Mouse (Mus musculus) c-Kit-positive CD71-positive TER-119-negative erythroid progenitor cells, embryonic 14.5 days (primary cell): ENCODE data around the gene Upk1b.
"Not testable (repeated sequence)": the region's sequence is repeated elsewhere in the genome, so short reads cannot be mapped to it uniquely, and the experiment has no call there.

Experiments used
- DNase-seq: peaks from one replicate; pipeline ENCODE4 v3.0.0-alpha.2; 2013; ENCODE audit warnings: low read depth

The Upk1b gene

GRCm38 (mm10) chr16:38800091-38800490 is at the start of gene Upk1b:
TSS of gene Upk1b (minus strand) at chr16:38800328.
- no peak for DNase-seq

GRCm38 (mm10) chr16:38828649-38829048 is 28.5 kb upstream of the Upk1b start, which contains the start of gene 4930435E12Rik:
TSS of gene 4930435E12Rik (minus strand) at chr16:38828749.
- DNase-seq, result no peak

DNA sequence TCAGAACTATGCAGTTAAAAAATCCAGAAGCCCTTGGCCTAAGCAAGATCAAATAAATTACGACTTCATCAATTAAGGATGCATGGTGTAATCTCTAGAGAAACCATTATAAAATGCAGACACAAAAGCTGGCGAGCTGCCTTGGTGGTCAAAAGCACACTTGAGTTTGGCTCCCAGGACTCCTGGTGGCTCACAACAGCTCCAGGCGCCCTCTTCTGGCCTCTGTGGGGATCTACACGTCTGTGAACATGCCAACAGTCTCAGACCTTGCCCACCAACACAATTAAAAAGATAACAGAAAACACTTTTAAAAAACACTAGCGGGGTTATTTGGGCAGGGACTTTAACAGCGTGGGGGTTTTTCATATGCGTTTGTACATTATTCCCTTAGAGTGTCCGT is 12.4 kb upstream of the Upk1b start:
- DNase-seq, result peak; percentile 15

- DNase-seq, result no peak
These were observed 10.1 kb upstream of the Upk1b start for GRCm38 (mm10) chr16:38810196-38810595.

GRCm38 (mm10) chr16:38807796-38808195 is 7.7 kb upstream of the Upk1b start:
- not testable (repeated sequence) for DNase-seq

DNA sequence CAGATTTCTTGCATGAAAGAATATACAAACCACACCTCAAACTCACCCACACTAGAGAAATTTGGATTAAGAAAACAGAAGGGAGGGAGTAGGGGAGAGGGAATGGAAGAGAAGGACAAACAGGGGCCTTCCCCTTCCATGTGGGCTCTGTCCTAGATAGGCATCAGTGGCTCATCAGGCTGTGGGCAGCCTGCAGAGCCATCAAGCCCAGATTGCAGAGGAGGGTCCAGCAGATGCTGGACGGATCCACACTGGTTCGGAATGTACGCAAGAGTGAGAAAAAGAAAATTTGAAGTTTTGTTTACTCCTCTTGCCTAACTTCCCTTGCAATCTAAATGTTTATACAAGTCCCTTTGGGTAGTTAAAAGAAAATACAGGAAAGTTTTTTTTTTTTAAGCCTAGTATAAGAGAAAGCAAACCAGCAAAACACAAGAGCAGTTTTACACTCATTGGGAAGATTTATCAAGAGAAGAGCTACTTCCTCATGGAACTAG is 1.1 kb downstream of the Upk1b start:
- DNase-seq, result no peak

DNA sequence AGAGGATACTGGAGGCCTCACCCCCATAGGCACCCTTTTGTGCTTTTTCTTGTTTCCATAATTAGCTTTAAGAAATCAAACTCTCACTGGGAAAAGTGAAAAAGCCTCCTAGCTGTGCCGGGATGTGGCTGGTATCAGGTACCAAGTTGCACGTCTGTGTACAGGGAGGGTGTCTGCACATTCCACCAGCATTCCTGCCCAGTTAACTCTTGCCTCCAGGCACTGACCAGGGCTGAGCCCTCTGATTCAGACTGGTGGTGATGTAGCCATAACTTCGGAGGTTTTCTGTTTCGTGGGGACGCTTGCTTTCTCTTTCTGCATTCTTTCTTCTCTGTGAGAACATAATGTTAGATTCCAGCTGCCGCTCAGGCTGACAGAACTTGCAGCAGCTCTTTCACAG is 7.0 kb downstream of the Upk1b start:
- no peak for DNase-seq

GRCm38 (mm10) chr16:38789966-38790365 is 10.2 kb downstream of the Upk1b start:
- DNase-seq, result no peak

DNA sequence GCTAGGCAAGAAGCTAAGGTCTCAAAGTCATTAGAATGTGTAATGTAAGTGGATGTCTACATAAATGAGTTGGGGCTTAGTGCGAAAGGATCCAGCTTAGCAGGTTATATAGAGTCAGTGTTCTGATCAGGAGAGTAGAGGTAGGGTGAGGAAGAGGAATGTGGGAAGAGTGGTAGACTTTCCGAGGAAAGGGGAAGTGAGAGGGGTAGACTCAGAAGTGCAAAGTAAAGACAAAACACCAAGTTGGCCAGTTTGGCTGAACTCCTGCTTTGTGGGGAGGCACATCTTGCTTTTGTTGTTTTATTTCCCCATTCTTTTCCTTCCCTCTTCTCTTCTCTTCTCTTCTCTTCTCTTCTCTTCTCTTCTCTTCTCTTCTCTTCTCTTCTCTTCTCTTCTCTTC is 11.1 kb downstream of the Upk1b start:
- no peak for DNase-seq

DNA sequence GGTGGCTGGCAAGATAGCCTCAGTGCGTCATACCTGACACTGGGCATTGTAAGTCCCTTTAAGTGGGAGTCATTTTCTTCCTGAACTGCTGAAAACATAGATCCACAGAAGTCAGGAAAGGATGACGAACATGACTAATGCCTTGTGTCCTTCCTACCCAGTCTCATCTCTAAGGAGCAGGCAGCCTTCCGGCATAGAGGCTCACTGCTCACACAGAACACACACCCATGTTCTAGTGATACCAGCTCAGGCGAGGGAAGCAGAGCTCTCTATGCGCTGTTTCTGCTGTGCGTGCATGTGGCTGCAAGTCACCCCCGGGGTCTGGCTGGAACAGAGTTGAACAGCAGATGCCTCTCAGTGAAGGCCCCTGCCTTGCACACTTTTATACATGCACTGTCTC is 14.8 kb downstream of the Upk1b start:
- no peak for DNase-seq

DNA sequence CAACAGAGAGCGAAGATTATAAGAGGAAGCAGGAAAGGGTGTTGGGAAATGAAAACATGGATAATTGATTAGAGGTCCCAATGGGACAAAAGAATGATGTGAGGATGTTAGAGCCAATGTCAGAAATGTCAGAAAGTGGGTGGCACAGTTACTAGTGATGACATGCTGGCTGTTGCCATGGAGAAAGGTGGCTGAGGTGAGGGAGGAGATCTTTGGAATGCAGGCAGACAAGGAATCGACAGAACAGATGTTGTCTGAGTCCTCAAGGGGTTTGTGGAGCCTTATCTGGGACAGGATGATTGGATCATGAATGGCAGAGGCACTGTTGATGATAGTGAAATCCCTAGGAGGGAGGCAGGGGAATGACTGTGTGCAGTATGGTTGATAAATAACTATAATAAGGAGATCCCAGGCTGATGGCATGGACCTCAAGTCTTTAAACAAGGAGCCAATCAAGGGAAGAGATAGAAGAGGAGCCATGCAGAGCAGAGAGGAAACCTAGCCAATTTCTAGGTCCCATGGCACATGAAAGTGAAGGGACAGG is 17.5 kb downstream of the Upk1b start:
- DNase-seq, result no peak

DNA sequence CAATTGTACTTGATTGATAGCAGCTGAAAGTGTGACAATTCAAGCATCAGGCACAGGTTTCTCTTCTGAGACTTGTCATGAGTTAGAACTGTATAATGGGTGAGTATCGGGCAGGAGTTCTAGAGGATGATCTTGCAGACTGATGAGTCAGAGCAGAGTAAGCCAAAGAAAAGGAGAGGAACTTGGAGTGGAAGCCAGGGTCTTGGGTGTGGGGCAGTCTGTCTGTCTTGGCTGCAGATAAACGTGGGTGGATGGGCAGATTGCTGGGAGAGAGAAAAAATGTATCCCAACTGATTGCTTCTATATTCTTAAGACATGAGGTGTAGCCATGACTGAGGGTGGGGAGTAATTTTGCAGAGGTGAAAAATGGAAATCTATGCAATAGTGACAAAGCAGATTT is 18.2 kb downstream of the Upk1b start:
- DNase-seq, result no peak

- no peak for DNase-seq
These were observed 19.1 kb downstream of the Upk1b start for GRCm38 (mm10) chr16:38780960-38781572.

DNA sequence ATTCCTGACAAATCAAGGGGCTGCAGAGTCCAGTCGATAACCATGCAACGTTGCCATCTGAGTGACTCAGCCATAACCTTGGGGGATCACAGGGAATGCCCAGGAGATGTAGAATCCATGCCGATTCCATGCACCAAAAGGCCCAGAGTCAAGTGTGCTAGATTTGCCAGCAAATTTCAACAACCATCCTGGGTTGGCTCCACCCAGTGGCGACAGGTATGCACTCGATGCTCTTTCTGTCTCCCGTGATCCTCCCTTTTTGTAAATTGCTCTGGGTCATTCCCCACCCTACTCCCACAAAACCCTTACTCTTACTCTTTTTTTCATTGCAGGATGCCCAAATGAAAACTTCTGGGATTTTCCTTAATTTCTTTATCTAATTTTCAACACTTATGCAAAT is 23.8 kb downstream of the Upk1b start:
- no peak for DNase-seq

DNA sequence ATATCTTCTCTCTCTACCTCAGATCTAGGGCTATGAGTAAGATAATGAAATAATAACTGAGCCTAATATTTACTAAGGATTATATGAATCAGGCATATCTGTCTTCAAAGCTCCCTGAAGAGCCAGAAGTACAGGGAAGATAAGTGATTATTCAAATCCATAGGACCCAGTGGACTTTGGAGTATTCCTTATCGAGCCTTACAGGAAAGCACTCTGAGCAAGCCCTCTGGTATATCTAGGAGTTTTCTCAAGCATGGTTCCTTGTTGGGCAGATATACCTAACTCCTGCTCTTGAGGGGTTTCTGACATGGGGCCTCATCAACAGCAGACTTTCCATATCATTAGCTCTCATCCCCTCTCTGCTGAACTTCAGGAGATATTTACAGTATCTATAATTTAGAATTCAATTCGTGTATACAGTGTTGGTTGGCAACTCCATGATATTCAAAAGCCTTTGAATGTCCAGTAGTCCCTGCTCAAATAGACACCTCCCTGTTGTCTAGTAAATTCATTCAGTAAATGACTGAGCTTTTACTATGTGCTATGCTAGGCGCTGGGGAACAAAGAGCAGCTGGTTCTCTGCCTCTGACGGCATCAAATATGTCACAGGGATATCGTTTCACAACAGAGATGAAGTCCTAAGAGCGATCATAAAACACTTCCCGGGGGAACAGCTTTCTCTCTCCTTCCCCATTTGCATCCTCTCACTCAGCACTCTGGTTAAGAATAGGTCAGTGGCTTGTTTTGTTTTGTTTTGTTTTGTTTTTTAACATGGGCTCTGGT is 25.0 kb downstream of the Upk1b start:
- no peak for DNase-seq

DNA sequence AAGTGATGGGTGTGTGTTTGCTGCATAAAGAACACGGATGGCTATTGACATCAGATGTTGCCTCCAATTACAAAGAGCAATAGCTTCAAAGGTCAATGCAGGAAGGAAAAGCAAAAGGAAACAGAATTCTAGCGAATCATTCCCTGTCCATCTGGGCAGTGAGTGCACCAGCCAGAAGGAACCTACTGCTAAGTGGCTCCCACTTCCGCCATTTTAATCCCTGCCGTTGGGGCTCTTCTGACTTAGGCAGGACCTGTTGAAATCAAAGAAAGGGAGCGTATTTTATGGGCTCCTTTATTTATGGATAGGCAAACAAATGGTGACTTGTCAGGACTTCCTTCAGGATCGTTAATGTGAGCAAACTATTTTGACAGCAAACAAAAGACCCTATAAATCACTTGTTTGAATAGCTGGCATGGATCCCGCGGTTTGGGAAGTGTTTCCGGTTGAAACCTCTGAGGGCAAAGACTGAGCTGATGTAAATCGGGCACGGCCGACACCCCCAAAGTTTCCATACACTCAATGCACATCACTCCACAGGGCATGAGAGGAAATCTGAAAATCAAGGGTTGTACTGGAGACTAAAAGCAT is 27.1 kb downstream of the Upk1b start:
- no peak for DNase-seq

GRCm38 (mm10) chr16:38771145-38771544 is 29.0 kb downstream of the Upk1b start:
- DNase-seq, result no peak

DNA sequence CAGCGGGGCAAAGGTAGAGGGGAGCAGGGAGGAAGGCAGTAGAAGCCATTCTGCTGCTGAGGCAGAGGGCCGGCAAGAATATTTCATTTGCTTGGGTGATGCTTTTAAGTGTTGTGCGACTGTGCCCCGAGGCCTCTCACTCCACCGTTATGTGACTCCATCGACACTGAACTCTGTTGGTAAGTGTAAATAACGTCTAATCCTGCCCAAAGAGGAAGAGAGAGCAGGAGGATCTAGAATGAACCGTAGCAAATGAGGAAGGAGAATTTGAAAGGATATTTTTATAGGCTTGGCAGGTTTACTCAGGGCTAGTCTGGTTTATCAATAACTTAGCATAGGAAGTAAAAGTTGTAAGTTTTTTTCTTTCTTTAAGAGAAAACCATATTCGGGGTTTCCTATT is 30.6 kb downstream of the Upk1b start:
- DNase-seq, result no peak

GRCm38 (mm10) chr16:38768386-38768785 is 31.7 kb downstream of the Upk1b start:
- DNase-seq, result no peak

GRCm38 (mm10) chr16:38767761-38768160 is 32.4 kb downstream of the Upk1b start:
- no peak for DNase-seq

- no peak for DNase-seq
These were observed 33.5 kb downstream of the Upk1b start for GRCm38 (mm10) chr16:38766671-38767070.

DNA sequence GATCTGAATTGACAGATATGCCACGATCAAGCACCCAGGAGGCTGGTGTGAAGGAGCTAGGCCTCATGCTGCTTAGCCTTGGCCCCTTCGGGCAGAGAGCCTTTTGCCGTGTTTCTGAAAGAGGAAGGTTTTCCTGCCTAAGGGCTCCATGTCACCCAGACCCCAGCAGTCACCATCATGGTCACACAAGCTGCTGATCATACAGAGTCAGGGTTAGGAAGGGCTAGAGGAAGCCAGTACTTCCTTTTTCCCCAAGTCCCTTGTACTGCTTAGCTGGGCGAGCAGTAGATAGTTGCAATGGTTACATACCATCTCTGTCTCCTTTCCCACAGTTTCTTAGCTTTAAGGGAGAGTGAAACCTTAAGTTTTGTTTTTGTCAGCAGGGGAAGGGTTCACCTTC is 36.6 kb downstream of the Upk1b start:
- DNase-seq, result no peak

DNA sequence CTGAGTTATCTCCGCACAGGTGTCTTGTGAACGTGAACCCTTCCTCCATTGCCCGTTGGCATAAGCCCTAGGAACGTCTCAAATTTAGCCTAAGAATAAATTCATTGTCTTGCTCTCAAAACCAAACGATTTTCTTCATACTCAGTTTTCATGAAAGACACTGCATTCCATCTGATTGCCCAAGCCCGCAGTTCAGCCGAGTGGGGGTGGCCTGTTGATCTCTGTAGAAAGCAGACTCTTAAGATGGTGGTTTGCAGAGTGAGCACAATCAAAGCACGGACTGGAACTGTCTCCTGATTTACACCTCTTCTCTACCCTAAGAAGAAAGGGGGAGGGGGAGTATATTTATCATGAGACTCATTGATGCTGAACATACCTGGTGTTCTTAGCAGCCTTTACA is 37.7 kb downstream of the Upk1b start:
- DNase-seq, result no peak
